Mouse (Mus musculus): ENCODE measurements around the gene Pakap. TPM values are rescaled to one million over a fixed set of nuclear protein-coding genes. Genes with fewer than 3 reads are reported as not detected.

Gene Pakap
- total and polyA plus RNA-seq, 3 experiments = not detected

DNA sequence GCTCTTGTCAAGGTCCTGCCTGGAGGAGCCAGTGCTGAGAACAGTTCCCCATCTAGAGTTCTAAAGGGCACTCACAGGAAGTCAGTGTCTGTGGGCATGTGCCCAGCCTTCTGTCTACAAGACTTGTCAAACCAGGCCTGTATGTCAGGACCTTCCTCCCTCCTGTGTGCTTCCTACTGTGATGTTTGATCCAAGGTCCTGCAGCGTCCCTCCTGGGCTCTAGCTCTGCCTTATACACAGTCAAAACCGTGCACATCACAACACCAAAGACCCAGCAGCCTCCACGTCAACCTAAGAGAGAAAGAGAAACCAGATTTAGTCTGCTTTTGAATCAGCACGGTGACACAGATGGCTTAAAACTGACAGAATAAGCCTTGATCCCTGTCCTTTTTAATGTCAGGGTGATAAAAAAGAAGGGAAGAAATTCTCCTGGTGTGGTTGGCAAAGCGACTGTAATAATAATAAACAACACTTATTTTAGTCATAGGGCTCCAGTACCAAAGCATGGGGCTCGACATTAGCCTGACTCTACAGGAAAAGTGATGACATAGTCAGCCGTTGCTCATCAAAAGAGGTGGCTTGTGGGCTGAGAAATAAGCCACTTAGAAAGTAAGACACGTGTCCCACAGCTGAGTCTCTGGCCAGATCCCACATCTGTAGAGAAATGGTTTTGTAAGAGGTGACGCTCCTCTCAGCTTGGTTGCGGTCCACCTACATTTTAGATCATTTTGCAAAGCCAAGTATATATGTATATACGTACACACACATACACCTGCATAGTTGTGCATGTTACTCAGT, 163.0 kb downstream of the Pakap start:
- Histone ChIP-seq H3K9me3 (replicated peaks) (peaks cover 79% of the 10 kb centered on the region), H3K4me1 (ENCODE audit: insufficient read depth, low read depth, low read length) (no peaks in the 10 kb centered on the region), H3K27me3 (ENCODE audit: insufficient read depth, low read length) (no peaks in the 10 kb centered on the region), H3K4me3 (ENCODE audit: low read depth, low read length) (no peak overlapping the region), H3K36me3 (replicated peaks) (no peaks in the 10 kb centered on the region)
- DNase-seq (ENCODE audit: low spot score) (no peak), ATAC-seq (ENCODE audit: extremely low read depth, insufficient number of reproducible peaks, low FRiP score, poor library complexity, severe bottlenecking) (no peak)
- TF ChIP-seq GATA2 (IDR thresholded peaks at IDR 0.05; ENCODE audit: borderline replicate concordance, low read depth, low read length) (no peak), POLR2AphosphoS5 (IDR thresholded peaks at IDR 0.05; ENCODE audit: insufficient replicate concordance, low read depth, low read length) (no peak), GATA1 (IDR thresholded peaks at IDR 0.05; ENCODE audit: borderline replicate concordance, low read length) (no peak), CTCF (IDR thresholded peaks at IDR 0.05; ENCODE audit: low read depth, low read length) (no peak), TAL1 (conservative IDR thresholded peaks at IDR 0.05; ENCODE audit: low read depth, low read length) (no peak)

DNA sequence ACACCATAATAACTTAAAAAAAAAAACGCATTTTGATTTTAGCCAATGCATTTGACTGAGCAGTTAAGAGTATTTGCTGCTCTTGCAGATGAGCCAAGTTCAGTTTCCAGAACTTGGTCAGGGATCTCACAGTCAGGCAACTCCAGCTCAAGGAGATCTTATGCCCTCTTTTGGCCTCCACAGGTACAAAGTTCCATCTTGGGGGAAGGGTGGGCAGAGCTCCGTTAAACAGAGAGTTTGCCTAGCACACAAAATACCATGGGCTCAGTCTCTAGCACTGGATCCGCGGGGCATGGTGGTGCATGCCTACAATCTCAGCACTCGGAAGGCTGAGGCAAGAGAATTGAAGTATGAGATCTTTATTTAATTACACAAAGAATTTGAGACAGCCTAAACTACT, 164.4 kb downstream of the Pakap start:
- H3K4me3 ChIP-seq (ENCODE audit: low read depth, low read length) = no peak overlapping the region
- no peaks in the 10 kb centered on the region for H3K27me3 ChIP-seq (ENCODE audit: insufficient read depth, low read length)
- ATAC-seq (ENCODE audit: extremely low read depth, insufficient number of reproducible peaks, low FRiP score, poor library complexity, severe bottlenecking) (no peak), DNase-seq (ENCODE audit: low spot score) (no peak)
- peaks cover 80% of the 10 kb centered on the region for H3K9me3 ChIP-seq (replicated peaks)
- H3K4me1 ChIP-seq (ENCODE audit: insufficient read depth, low read depth, low read length) = no peaks in the 10 kb centered on the region
- H3K36me3 ChIP-seq (replicated peaks) = no peaks in the 10 kb centered on the region
- TF ChIP-seq TAL1 (conservative IDR thresholded peaks at IDR 0.05; ENCODE audit: low read depth, low read length) (no peak), GATA1 (IDR thresholded peaks at IDR 0.05; ENCODE audit: borderline replicate concordance, low read length) (no peak), CTCF (IDR thresholded peaks at IDR 0.05; ENCODE audit: low read depth, low read length) (no peak), POLR2AphosphoS5 (IDR thresholded peaks at IDR 0.05; ENCODE audit: insufficient replicate concordance, low read depth, low read length) (no peak), GATA2 (IDR thresholded peaks at IDR 0.05; ENCODE audit: borderline replicate concordance, low read depth, low read length) (no peak)

DNA sequence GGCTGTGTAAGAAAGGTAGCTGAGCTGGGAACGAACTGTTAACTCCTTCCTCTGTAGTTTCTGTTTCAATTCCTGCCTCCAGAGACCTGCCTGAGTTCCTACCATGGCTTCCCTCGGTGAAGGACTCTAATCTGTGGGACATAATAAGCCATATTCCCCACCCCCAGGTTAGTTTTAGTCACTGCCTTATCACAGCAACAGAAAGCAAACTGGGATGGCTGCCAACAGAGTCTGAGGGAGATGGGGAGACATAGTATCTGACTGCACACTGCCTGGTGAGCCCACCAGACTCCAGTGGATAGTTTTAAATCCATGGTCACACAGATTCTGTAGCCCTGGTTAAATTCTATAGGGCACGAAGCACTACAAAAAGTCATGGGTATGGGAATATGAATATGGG, 165.5 kb downstream of the Pakap start:
- ATAC-seq (ENCODE audit: extremely low read depth, insufficient number of reproducible peaks, low FRiP score, poor library complexity, severe bottlenecking) = no peak

DNA sequence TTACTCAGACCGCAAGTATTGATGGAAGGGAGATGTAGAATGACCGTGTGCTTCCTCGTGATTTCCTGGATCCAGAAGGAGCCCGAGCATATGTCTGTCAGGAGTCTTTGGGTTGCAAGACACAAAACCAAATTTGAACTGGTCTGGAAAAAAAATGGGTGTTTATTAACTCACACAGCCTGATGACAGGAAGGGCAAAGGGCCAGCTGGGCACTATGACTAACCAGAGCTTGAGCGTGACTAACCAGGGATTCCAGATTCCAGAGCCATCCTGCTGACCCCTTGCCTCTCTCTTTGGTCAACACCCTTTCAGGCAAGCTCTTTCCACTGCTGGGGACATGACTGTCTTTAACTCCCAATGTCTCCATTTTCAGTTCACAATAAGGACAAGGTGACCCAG, 167.4 kb downstream of the Pakap start:
- no peak for DNase-seq (ENCODE audit: low spot score)

More for the DNA sequence above, 165.5 kb downstream of the Pakap start:
- Histone ChIP-seq H3K9me3 (replicated peaks) (peaks cover 82% of the 10 kb centered on the region), H3K4me3 (ENCODE audit: low read depth, low read length) (no peak overlapping the region), H3K4me1 (ENCODE audit: insufficient read depth, low read depth, low read length) (no peaks in the 10 kb centered on the region), H3K27me3 (ENCODE audit: insufficient read depth, low read length) (no peaks in the 10 kb centered on the region), H3K36me3 (replicated peaks) (no peaks in the 10 kb centered on the region)
- TF ChIP-seq CTCF (IDR thresholded peaks at IDR 0.05; ENCODE audit: low read depth, low read length) (no peak), POLR2AphosphoS5 (IDR thresholded peaks at IDR 0.05; ENCODE audit: insufficient replicate concordance, low read depth, low read length) (no peak), GATA2 (IDR thresholded peaks at IDR 0.05; ENCODE audit: borderline replicate concordance, low read depth, low read length) (no peak), GATA1 (IDR thresholded peaks at IDR 0.05; ENCODE audit: borderline replicate concordance, low read length) (no peak), TAL1 (conservative IDR thresholded peaks at IDR 0.05; ENCODE audit: low read depth, low read length) (no peak)
- DNase-seq (ENCODE audit: low spot score) = no peak

DNA sequence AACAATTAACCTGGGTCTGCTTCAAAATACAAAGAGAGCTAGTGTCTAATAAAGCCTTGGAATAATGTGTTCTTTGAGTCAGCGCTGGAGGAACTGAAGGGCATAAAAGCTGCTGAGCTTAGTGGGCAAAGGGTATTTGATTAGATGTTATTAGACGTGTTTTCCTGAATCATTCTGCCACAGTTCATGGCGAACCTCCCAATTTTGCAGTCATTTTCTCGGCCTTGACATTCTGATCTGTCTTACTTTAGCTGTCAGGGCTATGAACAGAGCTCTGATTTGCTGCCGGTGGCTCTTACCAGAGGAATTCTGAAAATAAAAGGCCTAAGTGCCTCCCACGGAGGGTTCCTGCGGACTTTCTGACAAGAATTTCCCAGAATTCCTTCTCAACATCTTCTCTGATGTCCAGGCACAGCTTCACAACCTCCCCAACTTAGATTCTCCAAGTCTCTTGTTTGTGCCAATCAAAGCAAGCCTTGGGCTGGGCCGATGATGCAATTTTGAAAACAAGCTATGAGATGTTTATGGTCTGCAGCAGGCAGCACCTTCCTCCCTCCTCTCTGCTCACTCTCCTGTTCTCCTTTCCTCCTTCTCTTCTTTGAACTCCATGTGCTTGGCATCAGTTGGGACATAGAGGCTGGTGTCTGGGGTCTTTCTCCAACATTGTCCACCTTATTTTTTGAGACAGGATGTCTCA, 171.0 kb downstream of the Pakap start:
- TF ChIP-seq GATA2 (IDR thresholded peaks at IDR 0.05; ENCODE audit: borderline replicate concordance, low read depth, low read length) (no peak), TAL1 (conservative IDR thresholded peaks at IDR 0.05; ENCODE audit: low read depth, low read length) (no peak), CTCF (IDR thresholded peaks at IDR 0.05; ENCODE audit: low read depth, low read length) (no peak), GATA1 (IDR thresholded peaks at IDR 0.05; ENCODE audit: borderline replicate concordance, low read length) (no peak), POLR2AphosphoS5 (IDR thresholded peaks at IDR 0.05; ENCODE audit: insufficient replicate concordance, low read depth, low read length) (no peak)
- peaks cover 70% of the 10 kb centered on the region for H3K9me3 ChIP-seq (replicated peaks)
- no peaks in the 10 kb centered on the region for H3K27me3 ChIP-seq (ENCODE audit: insufficient read depth, low read length)
- DNase-seq (ENCODE audit: low spot score) (no peak), ATAC-seq (ENCODE audit: extremely low read depth, insufficient number of reproducible peaks, low FRiP score, poor library complexity, severe bottlenecking) (no peak)
- H3K4me3 ChIP-seq (ENCODE audit: low read depth, low read length) = no peak overlapping the region
- no peaks in the 10 kb centered on the region for H3K36me3 ChIP-seq (replicated peaks)
- H3K4me1 ChIP-seq (ENCODE audit: insufficient read depth, low read depth, low read length) = no peaks in the 10 kb centered on the region

More for the DNA sequence above, 167.4 kb downstream of the Pakap start:
- Histone ChIP-seq H3K9me3 (replicated peaks) (peaks cover 69% of the 10 kb centered on the region), H3K4me1 (ENCODE audit: insufficient read depth, low read depth, low read length) (no peaks in the 10 kb centered on the region), H3K4me3 (ENCODE audit: low read depth, low read length) (no peak overlapping the region), H3K36me3 (replicated peaks) (no peaks in the 10 kb centered on the region), H3K27me3 (ENCODE audit: insufficient read depth, low read length) (no peaks in the 10 kb centered on the region)
- TF ChIP-seq CTCF (IDR thresholded peaks at IDR 0.05; ENCODE audit: low read depth, low read length) (no peak), TAL1 (conservative IDR thresholded peaks at IDR 0.05; ENCODE audit: low read depth, low read length) (no peak), POLR2AphosphoS5 (IDR thresholded peaks at IDR 0.05; ENCODE audit: insufficient replicate concordance, low read depth, low read length) (no peak), GATA1 (IDR thresholded peaks at IDR 0.05; ENCODE audit: borderline replicate concordance, low read length) (no peak), GATA2 (IDR thresholded peaks at IDR 0.05; ENCODE audit: borderline replicate concordance, low read depth, low read length) (no peak)
- no peak for ATAC-seq (ENCODE audit: extremely low read depth, insufficient number of reproducible peaks, low FRiP score, poor library complexity, severe bottlenecking)

DNA sequence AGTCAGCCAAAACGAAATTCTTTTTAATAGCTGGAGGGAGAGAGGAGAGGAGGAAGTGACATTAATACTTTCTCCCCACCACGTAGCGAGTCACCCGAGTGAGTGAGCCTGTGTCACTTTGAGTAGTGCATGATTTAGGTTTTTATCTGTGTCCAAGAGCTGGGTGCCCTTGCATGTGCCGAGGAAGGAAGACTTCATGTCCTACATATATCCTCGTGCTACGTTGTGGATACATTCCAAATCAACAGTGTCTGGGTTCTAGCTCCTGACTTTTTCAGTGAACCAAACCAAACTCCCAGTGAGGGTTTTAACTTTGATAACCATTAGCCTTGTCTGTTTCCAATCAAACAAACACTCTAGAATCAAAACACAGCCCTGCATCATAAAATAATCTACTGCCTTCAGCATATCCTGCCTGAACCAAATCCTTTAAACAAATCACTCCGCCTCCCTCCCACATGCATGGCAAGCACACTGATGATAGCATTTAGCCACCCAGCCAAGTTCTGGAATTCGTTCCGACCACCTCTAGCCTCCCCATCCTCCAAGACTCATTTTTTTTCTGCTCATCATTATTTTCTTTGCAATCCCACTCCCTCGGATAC, 175.4 kb downstream of the Pakap start:
- Histone ChIP-seq H3K36me3 (replicated peaks) (no peaks in the 10 kb centered on the region), H3K4me1 (ENCODE audit: insufficient read depth, low read depth, low read length) (no peaks in the 10 kb centered on the region), H3K27me3 (ENCODE audit: insufficient read depth, low read length) (no peaks in the 10 kb centered on the region), H3K9me3 (replicated peaks) (peaks cover 55% of the 10 kb centered on the region), H3K4me3 (ENCODE audit: low read depth, low read length) (no peak overlapping the region)
- no peak for ATAC-seq (ENCODE audit: extremely low read depth, insufficient number of reproducible peaks, low FRiP score, poor library complexity, severe bottlenecking)
- DNase-seq (ENCODE audit: low spot score) = no peak
- TF ChIP-seq GATA2 (IDR thresholded peaks at IDR 0.05; ENCODE audit: borderline replicate concordance, low read depth, low read length) = no peak
- TF ChIP-seq GATA1 (IDR thresholded peaks at IDR 0.05; ENCODE audit: borderline replicate concordance, low read length) = no peak

Measured in G1E (cell line).